8 mouse cellular contexts compared by ENCODE assay signal in the genomic region with DNA sequence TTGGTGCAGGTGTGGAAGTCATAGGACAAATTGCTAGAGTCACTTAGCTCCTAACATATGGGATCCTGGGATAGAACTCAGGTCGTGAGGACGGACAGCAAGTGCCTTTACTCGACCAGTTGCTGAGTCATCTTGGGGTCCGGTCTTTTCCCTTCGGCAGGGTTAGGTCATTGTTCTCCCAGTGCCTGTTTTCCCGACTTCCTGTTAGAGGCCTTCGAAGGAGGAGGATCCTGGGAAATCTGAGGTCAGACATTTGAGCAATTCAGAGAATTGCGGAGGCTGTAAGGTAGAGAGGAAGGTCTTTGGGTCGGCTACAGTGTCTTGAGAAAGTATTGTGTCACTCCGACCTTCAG. TPM values are rescaled to one million over a fixed set of nuclear protein-coding genes. Genes with fewer than 3 reads are reported as not detected.
A peak's percentile ranks its signal among the peaks of the same experiment; 100 is the strongest.
DNase-seq lines count a peak whose midpoint lies in the region; ATAC-seq lines count a peak whose summit lies in the region.

No protein-coding gene starts in this region.

- H3K4me2 ChIP-seq in embryonic facial prominence, embryonic 11.5 days (ENCODE audit: low read depth, low read length) = peak overlapping the region; percentile 94
- peak overlapping the region; percentile 98 for H3K4me2 ChIP-seq in liver, embryonic 13.5 days
- peak overlapping the region; percentile 90 for H3K4me2 ChIP-seq in neural tube, embryonic 12.5 days (replicated peaks)

- DNase-seq in MN1 (ENCODE audit: low spot score) = peak; percentile 77
- DNase-seq in embryonic facial prominence, embryonic 11.5 days (ENCODE audit: low spot score) = peak; percentile 67
- no peak for DNase-seq in hindbrain, embryonic 10.5 days (ENCODE audit: low spot score)
- DNase-seq in liver, embryonic 13.5 days = no peak
- no peak for DNase-seq in thymus, postnatal 10 days (ENCODE audit: low spot score in 2 of 2)
- no peak for DNase-seq in adrenal gland, postnatal 10 days
- DNase-seq in cerebellum, adult 11 months = no peak

- ATAC-seq in embryonic facial prominence, embryonic 11.5 days (replicated peaks; ENCODE audit: insufficient number of reproducible peaks, low FRiP score, low TSS enrichment, low read depth) = no peak
- ATAC-seq in liver, embryonic 13.5 days (ENCODE audit: low read depth) = no peak; the same call in 1 of the 2 replicates
- no peak for ATAC-seq in neural tube, embryonic 12.5 days (ENCODE audit: low FRiP score, low read depth)

- H3K4me3 ChIP-seq in embryonic facial prominence, embryonic 11.5 days (ENCODE audit: low read depth, low read length) = peak overlapping the region; percentile 66
- peak overlapping the region; percentile 70 for H3K4me3 ChIP-seq in hindbrain, embryonic 10.5 days
- H3K4me3 ChIP-seq in liver, embryonic 13.5 days (replicated peaks) = peak overlapping the region; percentile 83
- H3K4me3 ChIP-seq in neural tube, embryonic 12.5 days = peak overlapping the region; percentile 58

- H3K27me3 ChIP-seq in embryonic facial prominence, embryonic 11.5 days (ENCODE audit: control insufficient read depth, insufficient read depth, low read length) = no peaks in the 10 kb centered on the region
- H3K27me3 ChIP-seq in hindbrain, embryonic 10.5 days (ENCODE audit: insufficient read depth, poor library complexity, severe bottlenecking) = no peaks in the 10 kb centered on the region
- no peaks in the 10 kb centered on the region for H3K27me3 ChIP-seq in liver, embryonic 13.5 days
- H3K27me3 ChIP-seq in neural tube, embryonic 12.5 days (replicated peaks) = no peaks in the 10 kb centered on the region

- no peaks in the 10 kb centered on the region for H3K36me3 ChIP-seq in embryonic facial prominence, embryonic 11.5 days (replicated peaks; ENCODE audit: control insufficient read depth, insufficient read depth, low read depth, low read length)
- no peaks in the 10 kb centered on the region for H3K36me3 ChIP-seq in hindbrain, embryonic 10.5 days
- no peaks in the 10 kb centered on the region for H3K36me3 ChIP-seq in liver, embryonic 13.5 days
- no peaks in the 10 kb centered on the region for H3K36me3 ChIP-seq in neural tube, embryonic 12.5 days

- H3K27ac ChIP-seq in embryonic facial prominence, embryonic 11.5 days (replicated peaks; ENCODE audit: low read depth, low read length) = peak overlapping the region; percentile 75; the same call in 1 of the 2 replicates
- H3K27ac ChIP-seq in hindbrain, embryonic 10.5 days = peak overlapping the region; percentile 91
- H3K27ac ChIP-seq in liver, embryonic 13.5 days = peak overlapping the region; percentile 100
- peak overlapping the region; percentile 15; the same call in 1 of the 2 replicates for H3K27ac ChIP-seq in neural tube, embryonic 12.5 days

- no peaks in the 10 kb centered on the region for H3K4me1 ChIP-seq in embryonic facial prominence, embryonic 11.5 days (ENCODE audit: control insufficient read depth, insufficient read depth, low read length)
- peaks cover 32% of the 10 kb centered on the region for H3K4me1 ChIP-seq in hindbrain, embryonic 10.5 days (replicated peaks)
- H3K4me1 ChIP-seq in liver, embryonic 13.5 days (replicated peaks) = peaks cover 56% of the 10 kb centered on the region
- H3K4me1 ChIP-seq in neural tube, embryonic 12.5 days = peaks cover 8% of the 10 kb centered on the region

- WGBS in embryonic facial prominence, embryonic 11.5 days = 18% methylated on average over 10 of the region's 10 CpGs
- 19% methylated on average over 10 of the region's 10 CpGs for WGBS in hindbrain, embryonic 10.5 days
- WGBS in liver, embryonic 13.5 days (ENCODE audit: insufficient replicate concordance) = 9% methylated on average over 10 of the region's 10 CpGs
- WGBS in neural tube, embryonic 12.5 days = 26% methylated on average over 10 of the region's 10 CpGs

- H3K9me3 ChIP-seq in embryonic facial prominence, embryonic 11.5 days (replicated peaks; ENCODE audit: control insufficient read depth, low read length) = no peaks in the 10 kb centered on the region
- H3K9me3 ChIP-seq in hindbrain, embryonic 10.5 days = no peaks in the 10 kb centered on the region
- H3K9me3 ChIP-seq in liver, embryonic 13.5 days (replicated peaks) = no peaks in the 10 kb centered on the region
- H3K9me3 ChIP-seq in neural tube, embryonic 12.5 days = no peaks in the 10 kb centered on the region

- H3K9ac ChIP-seq in embryonic facial prominence, embryonic 11.5 days (replicated peaks; ENCODE audit: low read length) = peak overlapping the region; percentile 80
- H3K9ac ChIP-seq in liver, embryonic 13.5 days = peak overlapping the region; percentile 99
- peak overlapping the region; percentile 83 for H3K9ac ChIP-seq in neural tube, embryonic 12.5 days

RNA-seq across cellular contexts. Expression of a gene that starts 19.2 kb away (rescaled TPM):
- 4.9 and 5.7 TPM in 2 replicates for polyA plus RNA-seq in embryonic facial prominence, embryonic 11.5 days (2014; fragmentation: Nextera tagmentation; extraction: Ambion mirVana)
- polyA plus RNA-seq in hindbrain, embryonic 10.5 days (2016; fragmentation: Nextera tagmentation; extraction: Ambion mirVana) = 7.7 and 8.0 TPM in 2 replicates
- 8.2 and 9.2 TPM in 2 replicates for polyA plus RNA-seq in liver, embryonic 13.5 days (2015; fragmentation: Nextera tagmentation; extraction: Ambion mirVana)
- polyA plus RNA-seq in neural tube, embryonic 12.5 days (2016; fragmentation: Nextera tagmentation; extraction: Ambion mirVana) = 5.4 and 5.7 TPM in 2 replicates
- 10 to 100 TPM; 12.9 to 19.6 TPM for total RNA-seq in adrenal gland, postnatal 10 days (2021)

RNA-seq across cellular contexts. Expression of a gene that starts 50.6 kb away (rescaled TPM):
- polyA plus RNA-seq in embryonic facial prominence, embryonic 11.5 days (2014; fragmentation: Nextera tagmentation; extraction: Ambion mirVana) = 0.21 TPM in 2 replicates
- polyA plus RNA-seq in hindbrain, embryonic 10.5 days (2016; fragmentation: Nextera tagmentation; extraction: Ambion mirVana) = 0.25 TPM in 1 of 2 replicates, not detected in the other
- 0.05 and 0.08 TPM in 2 replicates for polyA plus RNA-seq in liver, embryonic 13.5 days (2015; fragmentation: Nextera tagmentation; extraction: Ambion mirVana)
- polyA plus RNA-seq in neural tube, embryonic 12.5 days (2016; fragmentation: Nextera tagmentation; extraction: Ambion mirVana) = 0.33 and 0.47 TPM in 2 replicates
- 10 to 100 TPM in 1 of 2 experiments, 1 to 10 TPM in 1; 8.6 to 10.9 TPM for total RNA-seq in adrenal gland, postnatal 10 days (2021)

Comparison
In these comparisons a context has a peak if more than half of its experiments do, and no peak if none do; other contexts are left out.
1. DNase-seq: peak in MN1 (single experiment) and embryonic facial prominence, embryonic 11.5 days (single experiment); none in hindbrain, embryonic 10.5 days (single experiment), liver, embryonic 13.5 days (single experiment), thymus, postnatal 10 days (0 of 2), adrenal gland, postnatal 10 days (single experiment) and cerebellum, adult 11 months (single experiment).
2. H3K27ac ChIP-seq: peak in every context shown above with its lines; median percentile 100 in liver, embryonic 13.5 days; 91 in hindbrain, embryonic 10.5 days; 75 in embryonic facial prominence, embryonic 11.5 days; 15 in neural tube, embryonic 12.5 days.
3. Peak in every context shown above with its lines, with median percentiles within 50 percentile points of each other: H3K4me2 ChIP-seq, H3K4me3 ChIP-seq and H3K9ac ChIP-seq.